Mouse (Mus musculus) monocyte, adult 59 days (primary cell): Measurements from ENCODE around the gene Fez1. TPM values are rescaled to one million over a fixed set of nuclear protein-coding genes. Genes with fewer than 3 reads are reported as not detected.

Experiments used
- total RNA-seq, 2 experiments: library from RNA; stranded (reverse); gene quantifications; one replicate each; pipeline ENCODE4 v1.2.4; 2023

Fez1 gene
- not detected for total RNA-seq

DNA sequence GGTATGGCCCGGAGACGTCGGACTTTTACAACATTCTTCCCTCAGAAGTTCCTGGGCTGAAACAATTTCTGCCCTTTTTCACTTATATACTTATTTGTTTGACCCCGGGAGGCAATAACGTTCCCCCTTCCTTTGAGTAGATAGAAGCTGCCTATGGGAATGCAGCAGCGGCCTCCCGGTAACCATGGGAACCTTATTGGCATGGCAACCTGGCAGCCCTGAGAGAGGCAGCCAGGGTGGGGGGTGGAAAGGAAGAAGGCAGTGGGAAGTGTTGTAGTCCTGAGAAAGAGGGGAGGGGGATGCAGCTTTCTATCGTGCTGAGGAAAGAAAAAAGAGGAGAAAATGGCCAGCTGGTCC lies at the start of gene Fez1:
TSS of gene Fez1 (plus strand) at position 221 of the 357 bp plus-strand sequence.

DNA sequence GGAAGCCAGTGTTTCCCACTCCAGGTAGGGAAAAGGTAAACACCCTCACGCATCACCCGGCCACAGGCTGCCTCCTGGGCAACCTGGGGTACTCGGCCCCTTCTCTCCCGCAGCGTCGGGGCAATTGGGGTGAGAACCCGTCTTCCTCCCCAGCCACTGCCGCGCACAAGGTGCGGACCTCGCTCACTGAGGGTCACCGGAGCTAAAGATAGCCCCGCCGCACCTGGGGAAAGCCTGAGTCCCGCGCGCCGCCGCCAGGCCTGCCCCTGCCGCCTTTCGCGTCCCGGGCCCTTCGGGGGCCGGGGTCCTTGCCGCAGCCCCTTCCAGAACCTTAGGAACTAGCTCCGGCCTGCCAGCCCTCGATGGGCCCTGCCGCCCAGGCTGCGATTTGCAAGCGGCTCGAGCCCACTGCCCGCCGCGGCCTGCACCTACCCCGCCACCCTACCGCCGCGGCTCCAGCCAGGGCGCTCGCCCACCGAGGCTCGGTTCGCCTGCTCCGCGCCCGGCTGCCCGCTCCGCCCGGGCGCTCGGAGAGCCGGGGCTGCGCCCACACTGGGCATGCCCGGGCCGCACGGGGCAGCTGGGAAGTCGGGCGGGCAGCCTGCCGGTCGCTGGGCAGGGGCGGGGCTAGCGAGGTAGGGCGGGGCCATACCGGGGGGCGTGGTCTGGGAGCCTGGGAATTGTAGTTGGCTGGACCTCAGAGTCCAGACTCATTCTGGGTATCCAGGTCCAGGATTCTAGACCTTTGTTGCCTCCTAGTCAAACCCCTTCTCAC lies 24.7 kb upstream of the Fez1 start, which contains the start of gene Ei24:
TSS of gene Ei24 (minus strand) at position 613 of the 775 bp plus-strand sequence.

Other genes starting within 250 kb of the Fez1 start
- gene Gm17689, start 239.2 kb upstream of the Fez1 start, total RNA-seq, result not detected
- not detected for gene A630095E13Rik, start 178.5 kb upstream of the Fez1 start, total RNA-seq
- not detected for gene Acrv1, start 128.6 kb upstream of the Fez1 start, total RNA-seq
- 1 to 10 TPM; 1.9 to 2.3 TPM for gene Chek1, start 94.8 kb upstream of the Fez1 start, total RNA-seq
- 100 to 1,000 TPM; 150 to 190 TPM for gene Stt3a, start 54.2 kb upstream of the Fez1 start, total RNA-seq
- 10 to 100 TPM; 40.6 to 47.5 TPM for gene Ei24, start 24.5 kb upstream of the Fez1 start, total RNA-seq